Mouse (Mus musculus) ovary, adult 18-20 months (tissue): Measurements from ENCODE around the gene Pus7l.
A peak's percentile ranks its signal among the peaks of the same experiment; 100 is the strongest.

Experiments used
- DNase-seq: peaks from one replicate; pipeline ENCODE4 v3.0.0; 2022; ENCODE audit warnings: low spot score, mixed read lengths

Pus7l gene

DNA sequence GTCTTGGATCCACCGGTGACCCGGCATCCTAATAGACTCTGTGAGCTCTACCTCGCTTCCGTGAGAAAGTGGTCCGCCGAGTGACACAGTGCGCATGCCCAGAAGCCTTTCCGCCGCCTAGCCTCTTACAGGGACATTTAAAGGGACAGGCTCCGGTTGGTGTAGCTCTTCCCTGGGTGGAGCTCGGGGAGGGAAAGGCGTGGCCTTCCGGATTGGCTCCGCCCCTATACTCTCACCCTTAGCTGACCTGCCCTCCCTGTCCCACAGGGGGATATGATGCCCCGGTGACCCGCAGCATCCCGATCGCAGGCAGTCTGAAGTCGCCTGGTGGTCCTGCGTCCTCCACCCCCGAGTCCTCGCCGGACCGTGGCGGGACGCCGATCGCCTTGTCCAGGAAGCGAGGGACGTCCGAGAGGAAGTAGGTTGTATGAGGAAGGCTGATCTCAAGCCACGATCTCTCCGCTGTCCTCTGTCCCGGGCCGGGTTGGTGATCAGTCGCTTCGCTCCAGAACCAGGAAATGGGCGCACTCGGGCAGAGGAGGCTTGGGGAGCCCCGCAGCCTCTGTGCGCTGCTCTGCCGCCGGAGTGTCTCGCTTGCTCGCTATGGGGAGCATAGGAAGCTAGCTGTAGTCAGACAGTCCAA is at the start of gene Pus7l, which contains the start of gene Irak4:
TSS of gene Pus7l (minus strand) at position 139 of the 643 bp plus-strand sequence.
TSS of gene Irak4 (plus strand) at position 235 of the 643 bp plus-strand sequence.
- peak; percentile 89 for DNase-seq

DNA sequence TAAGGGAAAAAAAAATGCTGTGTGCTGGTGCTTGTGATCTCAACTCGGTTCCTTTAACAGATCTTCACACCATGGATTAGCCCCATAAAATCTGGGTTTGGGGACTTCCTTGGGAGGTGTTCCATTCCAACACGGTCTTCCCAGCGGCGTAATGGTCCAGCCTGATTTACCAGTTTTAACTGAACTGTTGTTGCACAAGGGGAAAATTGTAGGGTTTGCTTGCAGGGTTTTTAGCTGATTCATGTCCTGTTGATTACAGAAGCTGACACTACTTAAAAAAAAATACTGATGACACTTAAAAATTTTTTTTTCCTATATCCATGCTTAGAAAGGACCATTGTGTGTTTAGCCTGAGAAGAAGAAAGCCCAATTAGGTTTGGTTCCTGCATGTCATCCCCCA is 48.0 kb upstream of the Pus7l start:
- DNase-seq: no peak

DNA sequence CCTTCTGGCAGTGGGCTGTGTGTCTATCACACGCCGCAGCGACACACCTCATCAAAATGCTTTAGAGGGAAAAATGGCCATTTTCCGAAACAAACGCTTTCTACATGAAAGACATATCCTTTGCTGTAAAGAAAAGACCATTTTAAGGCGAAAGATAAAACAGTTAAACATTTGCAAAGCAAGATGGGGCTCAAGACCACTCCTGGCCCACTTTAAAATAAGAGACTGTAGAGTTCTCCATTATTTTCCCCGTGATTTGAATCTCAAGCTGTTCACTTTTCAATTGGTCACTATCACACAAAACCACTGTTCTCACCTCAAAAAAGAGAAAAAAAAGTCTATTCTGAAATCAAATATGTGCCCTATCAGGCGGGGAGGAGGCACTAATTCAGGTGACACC is 46.7 kb upstream of the Pus7l start:
- no peak for DNase-seq

DNA sequence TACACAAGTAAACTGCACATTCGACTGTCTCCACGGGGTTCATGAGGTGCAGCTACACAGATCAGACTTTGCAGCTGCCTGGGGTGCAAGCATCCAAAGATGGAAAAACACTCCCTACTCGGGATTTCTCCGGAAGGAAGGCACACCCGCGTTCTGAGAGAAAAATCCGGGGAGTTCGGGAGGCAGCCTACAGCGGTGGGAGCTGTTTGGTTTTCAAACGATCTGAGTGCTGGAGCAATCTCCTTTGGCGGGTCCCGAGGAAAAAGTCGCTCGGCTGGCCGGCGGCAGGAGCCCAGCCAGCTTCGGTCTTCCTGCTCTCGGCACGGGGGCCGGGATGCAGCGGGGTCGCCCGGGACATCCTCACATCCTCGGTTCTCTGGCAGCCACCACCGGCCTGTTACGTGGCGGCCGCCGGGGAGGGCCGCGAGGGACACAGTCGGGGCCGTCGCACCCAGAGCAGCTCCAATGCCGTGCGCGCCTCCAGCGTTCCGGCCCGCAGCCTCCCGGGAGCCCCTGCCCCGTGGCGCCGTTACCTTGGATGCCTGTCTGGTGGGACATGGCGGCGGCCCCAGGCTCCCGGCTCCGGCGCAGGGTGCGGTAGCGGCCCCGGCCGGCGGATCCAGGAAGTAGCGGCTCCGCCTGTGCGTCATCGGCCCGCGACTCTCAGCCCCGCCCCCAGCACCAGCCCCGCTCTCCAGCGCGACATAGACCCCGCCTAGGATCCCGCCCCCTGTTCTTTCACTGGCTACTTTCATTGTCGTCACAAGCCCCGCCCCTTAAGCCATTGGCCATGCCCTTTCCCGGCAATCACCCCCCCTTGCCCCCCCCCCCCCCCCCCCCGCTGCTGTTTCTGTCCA is 46.1 kb upstream of the Pus7l start, which contains the start of gene Twf1:
TSS of gene Twf1 (minus strand) at position 671 of the 857 bp plus-strand sequence.
- DNase-seq: peak; percentile 95

DNA sequence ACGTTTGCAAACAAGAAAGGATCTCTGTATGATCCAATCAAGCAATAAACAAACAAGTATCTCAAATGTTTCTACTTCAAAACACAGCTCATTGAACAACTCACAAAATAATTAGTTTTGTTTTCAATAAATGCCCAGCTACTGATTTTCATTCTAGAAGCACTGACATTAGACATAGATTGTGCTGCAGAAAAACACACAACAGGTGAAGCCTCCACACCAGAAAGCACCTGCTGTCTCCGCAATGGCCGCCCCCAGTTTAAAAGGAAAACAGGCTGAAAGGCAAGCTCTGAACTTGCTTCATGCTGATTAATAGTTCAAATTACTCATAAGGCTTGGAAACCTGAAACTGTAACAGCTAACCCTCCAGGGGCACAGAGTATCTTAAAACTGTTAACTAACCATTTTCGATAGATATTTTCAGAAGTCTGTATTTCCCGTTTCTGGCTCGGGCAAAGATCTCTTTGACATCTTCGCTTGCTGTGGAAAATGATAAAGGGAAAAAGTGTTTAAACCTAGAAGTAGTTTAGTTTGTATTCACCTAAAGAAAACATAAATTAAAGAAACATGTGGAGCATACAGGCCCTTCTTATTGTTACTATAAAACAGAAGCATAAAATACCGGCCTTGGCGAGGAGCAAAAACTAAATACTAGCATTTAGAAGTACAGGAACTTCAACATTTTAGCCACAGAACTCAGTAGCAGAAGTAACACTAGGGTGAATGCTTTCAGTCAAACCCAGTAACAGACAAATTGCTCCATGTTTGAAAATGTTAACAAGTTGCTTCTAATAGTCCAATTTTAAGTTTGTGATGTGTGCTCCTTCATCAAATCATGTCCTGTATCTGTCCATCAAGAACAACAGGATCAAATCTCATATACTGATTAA is 44.7 kb upstream of the Pus7l start:
- no peak for DNase-seq

DNA sequence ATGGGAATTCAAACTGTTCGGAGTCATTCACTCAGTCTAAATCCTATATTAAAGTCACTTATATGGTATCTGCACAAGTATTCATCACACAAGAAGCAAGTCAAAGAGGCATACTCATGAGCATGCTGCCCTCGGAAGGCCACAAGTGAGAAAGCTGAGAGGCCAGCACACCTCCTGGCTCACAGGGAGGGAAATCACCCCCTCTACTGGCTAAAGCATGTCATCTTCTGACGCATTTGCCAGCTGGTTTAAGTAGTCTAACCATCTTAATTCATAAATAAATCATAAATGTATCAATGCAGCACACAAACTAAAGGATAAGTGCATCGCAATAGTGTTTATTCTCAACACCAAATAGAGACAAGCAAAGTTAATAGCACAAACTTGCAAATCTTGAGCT is 41.4 kb upstream of the Pus7l start:
- no peak for DNase-seq

DNA sequence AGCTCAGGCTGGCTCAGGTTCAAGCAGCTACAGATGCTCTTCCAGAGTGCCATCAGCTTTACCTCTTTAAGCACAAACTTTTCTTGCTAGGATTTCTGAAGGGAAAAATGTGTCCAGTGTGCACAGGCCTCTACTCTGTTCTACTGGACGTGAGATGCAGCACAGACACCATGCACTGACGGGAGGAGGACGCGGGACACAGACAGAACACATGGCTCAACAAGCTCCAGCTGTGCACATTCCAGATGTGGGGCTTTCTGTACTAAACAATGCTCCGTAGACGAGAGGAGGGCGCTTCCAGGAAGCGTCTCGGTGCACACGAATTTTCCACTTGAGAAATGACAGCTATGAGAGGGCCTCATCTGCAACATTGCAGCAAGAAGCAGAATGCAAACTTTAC is 39.8 kb upstream of the Pus7l start:
- no peak for DNase-seq

DNA sequence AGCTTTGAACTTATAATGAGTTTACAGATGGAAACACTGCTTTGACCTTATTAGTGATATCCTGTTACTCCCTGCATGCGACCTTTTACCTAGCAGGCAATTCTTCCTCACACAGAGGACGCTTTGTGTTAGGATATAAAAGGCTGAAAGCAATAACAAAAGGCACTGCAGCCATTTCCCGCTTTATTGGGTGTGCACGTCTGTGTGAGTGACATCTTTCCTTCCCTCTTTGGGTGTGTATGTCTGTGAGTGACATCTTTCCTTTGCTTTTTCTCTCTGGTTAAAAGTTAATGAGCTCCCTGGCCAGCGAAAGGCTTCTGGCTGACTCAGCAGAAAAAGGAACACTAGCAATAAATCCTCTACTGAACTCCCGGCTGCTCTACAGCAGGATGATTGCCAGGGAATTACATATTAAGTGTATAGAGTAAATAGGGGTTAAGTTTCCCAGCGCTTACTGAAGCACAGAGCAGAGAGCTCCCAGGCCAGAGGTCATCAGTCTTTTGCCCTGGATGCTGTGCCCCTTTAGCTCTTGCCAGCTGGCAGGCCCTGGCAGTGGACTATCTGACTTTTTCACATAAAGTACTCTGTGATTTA is 38.8 kb upstream of the Pus7l start:
- DNase-seq: no peak

DNA sequence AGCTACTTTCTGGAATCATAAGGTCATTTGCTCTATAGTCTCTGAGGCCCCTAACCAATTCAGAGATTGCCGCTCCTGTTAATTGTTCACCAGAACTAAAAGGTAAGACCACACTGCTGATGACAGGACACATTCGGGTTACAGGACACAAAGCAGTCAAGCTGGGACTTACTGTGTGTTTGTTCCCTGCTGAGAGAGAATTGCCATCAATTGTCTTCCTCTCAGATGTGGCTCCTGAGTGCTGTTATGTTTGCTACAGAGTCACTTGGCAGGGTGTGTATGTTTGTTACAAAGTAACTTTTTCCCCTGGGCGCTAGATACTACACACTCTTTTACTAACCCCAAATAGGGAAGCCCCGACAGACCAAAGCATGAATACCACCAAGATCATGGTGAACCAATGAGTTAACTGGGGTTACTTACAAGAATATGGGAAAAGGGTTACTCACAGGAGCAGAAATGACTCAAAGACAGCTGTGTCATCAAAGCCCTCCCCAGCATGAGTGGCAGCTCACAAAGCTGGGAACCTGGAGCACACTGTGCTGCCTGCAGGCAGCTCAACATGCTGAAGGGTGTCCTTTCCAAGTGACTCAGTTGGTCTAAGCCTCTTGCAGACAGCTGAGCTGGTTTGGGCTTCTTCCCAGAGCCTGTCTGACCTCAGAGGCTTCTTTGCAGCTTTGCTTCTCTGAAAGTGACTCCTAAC is 31.4 kb upstream of the Pus7l start:
- DNase-seq: no peak

DNA sequence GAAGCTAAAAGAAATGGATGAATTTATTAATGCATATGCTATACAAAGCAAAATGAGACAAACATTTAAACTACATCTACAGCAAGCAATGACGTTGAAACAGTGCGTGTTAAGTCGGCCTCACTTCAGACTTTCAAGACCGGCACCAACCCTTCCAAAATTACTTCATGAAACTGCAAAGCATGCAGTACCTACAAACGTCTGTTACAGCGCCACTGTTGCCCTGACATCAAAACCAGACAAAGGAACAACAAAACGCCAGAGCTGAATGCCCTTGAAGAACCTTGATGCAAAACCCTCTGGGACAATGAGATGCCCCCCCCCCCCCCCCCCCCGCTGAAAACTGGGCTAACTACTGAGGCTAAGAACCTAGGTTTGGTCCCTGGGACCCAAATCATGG is 29.4 kb upstream of the Pus7l start:
- no peak for DNase-seq

DNA sequence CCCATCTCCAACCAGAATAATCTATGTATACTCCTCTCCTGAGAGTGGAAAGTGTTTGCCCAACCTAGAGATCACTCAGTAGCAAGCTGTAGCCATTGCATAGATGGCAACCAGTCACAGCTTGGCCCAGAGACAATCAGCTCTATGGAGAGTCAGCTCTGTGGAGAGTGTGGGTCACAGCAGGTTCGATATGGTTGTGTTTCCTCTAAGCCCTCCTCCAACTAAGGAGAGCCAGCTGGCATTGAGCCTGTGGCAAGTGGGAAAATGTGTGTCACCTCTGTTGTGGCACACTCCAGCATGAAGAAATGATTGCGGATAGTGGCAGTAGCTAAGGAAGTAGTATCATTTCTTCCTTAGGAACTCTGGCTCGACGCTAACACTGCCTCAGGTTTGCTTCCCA is 28.2 kb upstream of the Pus7l start:
- DNase-seq: no peak

DNA sequence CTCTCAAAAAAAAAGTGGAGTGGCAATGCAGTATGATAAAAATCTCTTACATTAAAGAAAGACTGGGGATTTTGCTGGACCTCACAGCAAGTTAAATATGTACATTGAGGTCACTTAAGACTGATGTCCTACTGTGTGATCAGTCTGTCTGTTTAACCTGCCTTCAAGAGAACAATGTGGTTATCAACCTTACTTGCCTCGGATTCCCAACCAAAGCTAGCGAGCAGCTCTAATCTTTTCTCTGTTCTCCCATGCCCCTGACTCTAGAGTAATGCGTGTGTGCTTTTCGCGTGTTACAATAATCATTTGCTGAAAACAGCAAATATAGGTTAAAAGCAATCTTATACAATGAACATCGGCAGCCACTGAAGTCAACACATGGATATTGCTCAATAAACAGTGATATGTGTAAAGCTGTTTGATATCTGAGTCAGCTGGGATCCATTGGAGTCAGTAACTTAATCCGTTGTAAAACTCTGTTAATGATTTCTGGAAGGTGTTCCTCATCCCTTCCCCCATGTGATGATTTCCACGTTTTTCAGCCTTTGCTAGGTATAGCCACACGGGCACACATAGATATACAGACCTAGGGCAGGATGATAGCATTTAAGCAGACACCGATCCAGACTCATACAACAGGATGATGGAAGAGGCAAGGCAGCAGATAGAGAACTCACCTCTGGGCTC is 25.3 kb upstream of the Pus7l start:
- no peak for DNase-seq

DNA sequence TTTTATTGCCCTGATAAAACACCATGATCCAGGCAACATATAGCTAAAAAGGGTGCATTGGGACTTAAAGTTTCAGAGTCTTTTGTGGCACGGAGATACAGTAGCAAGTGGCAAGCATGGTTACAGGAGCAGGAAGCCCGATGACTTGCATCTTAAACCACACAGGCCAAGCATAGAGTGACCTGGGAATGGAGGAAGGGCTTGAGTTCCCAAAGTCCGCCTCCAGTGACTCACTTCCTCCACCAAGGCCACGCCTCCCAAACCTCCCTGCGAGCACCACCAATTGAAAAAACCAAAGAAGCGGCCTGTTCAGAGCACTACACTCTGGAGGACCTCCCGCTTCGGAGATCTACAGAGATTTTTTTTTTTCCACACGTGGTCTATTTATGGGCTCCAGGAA is 22.5 kb upstream of the Pus7l start:
- DNase-seq: no peak

DNA sequence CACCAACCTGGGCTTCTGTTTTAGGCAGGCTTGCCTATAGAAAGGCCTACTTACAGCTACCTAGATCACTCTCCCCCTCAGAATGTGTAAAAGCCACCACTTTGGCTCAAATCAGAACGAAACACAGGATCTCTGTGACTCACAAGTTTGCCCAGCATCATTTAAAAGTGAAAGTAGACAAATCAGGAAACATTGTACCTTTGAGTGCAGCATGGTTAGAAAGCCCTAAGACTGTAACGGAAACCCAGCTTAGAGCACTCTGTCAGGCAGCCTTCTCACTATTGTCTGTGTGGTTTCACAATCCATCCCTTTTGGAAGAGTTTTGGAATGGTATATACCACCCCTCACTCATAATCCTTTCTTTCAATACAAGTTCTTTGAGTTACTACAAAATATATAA is 21.6 kb upstream of the Pus7l start:
- DNase-seq: no peak

DNA sequence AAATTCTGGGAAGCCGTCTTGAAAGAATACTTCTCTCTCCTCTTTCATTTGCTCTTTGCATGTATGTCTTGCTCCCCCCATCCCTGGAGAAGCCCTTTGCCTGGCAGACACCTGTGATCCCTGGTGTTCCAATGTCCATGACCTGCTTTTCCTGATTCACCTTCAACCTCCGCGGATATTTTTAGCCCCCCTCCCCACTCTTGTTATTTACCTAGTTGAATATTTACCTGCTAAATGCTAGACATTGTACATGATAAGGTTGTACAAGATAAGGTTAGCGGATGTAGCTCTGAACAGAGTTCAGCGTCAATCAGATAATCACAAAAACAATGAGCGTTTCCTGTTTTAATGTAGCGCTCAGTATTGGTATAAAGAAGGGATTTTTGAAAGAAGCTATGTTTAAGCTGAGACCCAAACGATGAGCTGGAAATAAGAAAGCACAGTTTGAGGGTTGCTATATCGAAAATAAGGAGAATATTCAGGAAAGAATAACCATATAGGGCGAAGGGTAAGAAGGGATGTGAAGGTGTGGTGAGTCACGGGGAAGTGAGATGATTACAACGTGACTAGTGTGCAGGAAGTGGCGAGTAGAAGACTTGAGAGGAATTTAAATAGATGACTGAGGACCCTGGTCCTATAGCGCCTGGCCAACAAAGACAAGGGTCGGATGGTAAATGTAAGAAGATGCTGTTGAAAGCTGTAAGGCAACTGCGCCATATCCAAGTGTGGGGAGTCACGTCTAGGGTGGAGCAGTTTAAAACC is 15.7 kb upstream of the Pus7l start:
- no peak for DNase-seq

DNA sequence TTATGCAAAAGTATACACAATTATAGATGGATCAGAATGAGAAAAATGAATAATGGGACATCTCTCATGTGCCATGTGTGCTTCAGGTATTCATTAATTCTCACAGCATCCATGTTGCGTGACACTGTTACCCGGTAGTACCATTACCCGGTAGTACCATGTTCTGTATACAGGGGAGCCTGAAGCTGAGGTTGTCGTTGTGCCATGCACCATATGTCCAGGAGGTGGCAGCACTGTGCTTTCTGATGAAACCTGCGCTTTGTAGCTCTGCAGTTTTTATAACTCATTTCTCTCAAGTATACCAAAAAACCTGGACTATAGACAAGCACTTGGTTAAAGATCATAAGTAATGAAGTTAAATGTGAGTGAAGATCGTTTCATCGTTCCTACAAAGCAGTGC is 14.1 kb upstream of the Pus7l start:
- DNase-seq: peak; percentile 28

DNA sequence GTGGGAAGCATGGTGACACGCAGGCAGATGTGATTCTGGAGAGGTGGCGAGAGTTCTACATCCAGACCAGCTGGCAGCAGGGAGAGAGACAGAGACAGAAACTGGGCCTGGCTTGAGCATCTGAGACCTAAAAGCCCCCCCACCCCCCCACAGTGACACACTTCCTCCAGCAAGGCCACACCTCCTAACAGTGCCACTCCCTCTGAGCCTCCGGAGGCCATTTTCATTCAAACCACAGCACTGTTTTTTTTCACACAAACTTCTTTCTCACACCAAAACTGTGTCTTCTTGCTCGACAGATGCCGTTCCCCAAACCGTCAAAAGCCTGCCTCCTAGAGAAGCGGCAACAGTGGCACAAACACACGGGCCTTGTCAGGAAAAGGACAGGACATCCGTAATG is 10.2 kb upstream of the Pus7l start:
- DNase-seq: no peak

DNA sequence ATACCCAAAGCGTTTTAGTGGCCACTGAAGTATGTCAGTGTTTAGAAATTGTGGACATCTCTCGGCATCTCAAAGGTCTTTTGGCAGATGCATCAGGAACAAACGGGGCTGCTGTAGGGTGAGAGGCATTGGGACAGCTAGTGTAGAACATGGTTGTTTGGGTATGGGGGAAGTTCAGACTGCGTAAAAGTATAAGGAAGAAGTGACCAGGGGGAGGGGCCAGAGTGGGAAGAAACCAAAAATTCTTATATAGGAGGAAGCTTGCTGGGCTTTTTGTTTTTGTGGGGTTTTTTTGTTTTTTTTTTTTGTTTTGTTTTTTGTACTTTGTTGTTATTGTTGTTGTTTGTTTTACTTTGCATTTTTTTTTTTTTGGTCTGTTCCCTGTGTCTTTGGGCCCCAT is 1.5 kb upstream of the Pus7l start:
- no peak for DNase-seq

DNA sequence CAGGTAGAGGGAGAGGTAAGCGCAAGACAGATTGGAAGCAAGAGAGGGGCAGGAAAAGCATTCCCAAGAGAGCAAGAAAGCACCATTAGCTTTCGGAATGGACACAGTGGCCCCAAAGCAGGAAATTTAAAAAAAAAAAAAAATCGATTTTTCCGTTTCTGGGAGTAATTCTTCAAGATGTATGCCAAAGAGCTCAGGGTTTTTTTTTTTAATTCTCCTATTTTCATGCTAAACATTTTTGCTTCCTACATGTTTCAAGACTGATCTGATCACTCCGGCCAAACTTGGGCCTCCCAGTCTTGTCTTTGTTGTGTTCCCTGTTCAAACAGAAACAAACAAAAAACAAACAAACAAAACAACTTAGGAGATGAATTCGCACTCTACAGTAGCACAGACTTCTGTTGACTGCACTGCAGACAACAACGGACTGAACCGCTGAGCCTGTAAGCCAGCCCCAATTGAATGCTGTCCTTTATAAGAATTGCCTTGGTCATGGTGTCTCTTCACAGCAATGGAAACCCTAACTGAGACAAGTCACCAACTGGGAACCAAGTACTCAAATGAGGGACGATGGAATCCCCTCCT is 797 bp upstream of the Pus7l start:
- no peak for DNase-seq
